In the genomic region with DNA sequence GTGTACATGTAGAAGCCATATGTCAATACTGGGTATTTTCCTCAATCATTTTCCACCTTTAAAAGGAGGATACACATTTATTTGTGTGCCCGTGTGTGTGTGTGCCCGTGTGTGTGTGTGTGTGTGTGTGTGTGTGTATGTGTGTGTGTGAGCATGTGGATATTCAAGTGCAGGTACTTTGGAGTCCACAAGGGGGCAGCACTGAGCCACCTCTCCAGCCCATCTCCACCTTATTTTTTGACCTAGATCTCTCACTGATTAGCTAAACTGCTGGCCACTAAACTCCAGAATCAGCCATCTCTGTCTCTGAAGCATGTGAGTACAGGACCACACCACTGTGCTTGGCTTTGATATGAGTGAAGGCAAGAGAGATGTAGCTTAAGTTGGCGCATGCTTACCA, we compare ENCODE assay signal across 18 mouse cellular contexts. TPM values are rescaled to one million over a fixed set of nuclear protein-coding genes. Genes with fewer than 3 reads are reported as not detected.
DNase-seq lines count a peak whose midpoint lies in the region; TF ChIP-seq lines count a peak whose summit lies in the region.
"Had no signal": no experiment of that assay in that cellular context is flagged by ENCODE, and none has a peak within 500 bp of the region (broad histone marks: within the 10 kb centered on the region; RNA-seq: fewer than 3 reads in every experiment).

No protein-coding gene starts in this region.

- no peak for DNase-seq in cerebellum, adult 2 months
- no peak for DNase-seq in cerebellum, adult 9-11 months
- DNase-seq in left cerebral cortex, adult 2 months (ENCODE audit: extremely low spot score in 1 of 2, low spot score in 2 of 2), result no peak
- no peak for DNase-seq in left cerebral cortex, postnatal 14 days (ENCODE audit: low spot score in 2 of 2)
- peak; percentile 40 for DNase-seq in induced T-regulatory cell, adult 2 months (ENCODE audit: low read depth)
- DNase-seq in cerebellum, postnatal 14 days, result no peak
- no peak for DNase-seq in right cerebral cortex, adult 2 months (ENCODE audit: low spot score in 2 of 2)
- DNase-seq: cerebellum, adult 8-10 months; gastrocnemius, postnatal 36 days; kidney, adult 9 months; spleen, adult 18-20 months had no signal

- no peak overlapping the region for H3K27ac ChIP-seq in cerebellum, adult 2 months (ENCODE audit: insufficient read depth, low read length)
- no peak overlapping the region for H3K27ac ChIP-seq in left cerebral cortex, adult 2 months
- H3K27ac ChIP-seq: hindbrain, embryonic 13.5 days; limb, embryonic 15.5 days; midbrain, embryonic 15.5 days; neural tube, embryonic 13.5 days had no signal

- peaks cover 2% of the 10 kb centered on the region; the same call in 1 of the 2 replicates for H3K27me3 ChIP-seq in cerebellum, adult 2 months (ENCODE audit: control insufficient read depth, insufficient read depth, low read length)
- peaks cover 48% of the 10 kb centered on the region for H3K27me3 ChIP-seq in E14TG2a.4 (ENCODE audit: insufficient read depth, low read length)

- no peaks in the 10 kb centered on the region for H3K4me1 ChIP-seq in cerebellum, adult 2 months (ENCODE audit: control insufficient read depth, insufficient read depth, low read length)
- peaks cover 35% of the 10 kb centered on the region for H3K4me1 ChIP-seq in E14TG2a.4 (replicated peaks; ENCODE audit: low read depth, low read length)

- H3K36me3 ChIP-seq in E14TG2a.4 (ENCODE audit: insufficient read depth, low read length), result peaks cover 3% of the 10 kb centered on the region; the same call in 1 of the 2 replicates

- intact Hi-C loops in left cerebral cortex, adult 2 months (cut with DNase I), result loop anchor here (5.0 kb wide), 1 partner anchor 43 kb away; no protein-coding TSS in a partner anchor
- intact Hi-C loops in left cerebral cortex, postnatal 14 days (cut with DNase I), result loop anchor here (5.0 kb wide), 1 partner anchor 48 kb away; no protein-coding TSS in a partner anchor

- peak; percentile 19; the same call in 1 of the 2 replicates for TF ChIP-seq CTCF in cerebellum, adult 2 months (IDR thresholded peaks at IDR 0.05; ENCODE audit: borderline replicate concordance, insufficient read depth, low read depth, low read length)
- TF ChIP-seq CTCF in left cerebral cortex, adult 2 months (IDR thresholded peaks at IDR 0.05), result peak; percentile 16
- TF ChIP-seq CTCF in E14TG2a.4 (conservative IDR thresholded peaks at IDR 0.05; ENCODE audit: low read length), result peak; percentile 44

- TF ChIP-seq POLR2A in cerebellum, adult 2 months (IDR thresholded peaks at IDR 0.05; ENCODE audit: borderline replicate concordance, insufficient read depth, low read length), result no peak

- H3K4me3 ChIP-seq in cerebellum, adult 2 months (replicated peaks; ENCODE audit: insufficient read depth, low read depth, low read length), result no peak overlapping the region
- H3K4me3 ChIP-seq in left cerebral cortex, adult 2 months, result no peak overlapping the region
- no peak overlapping the region for H3K4me3 ChIP-seq in E14TG2a.4 (replicated peaks; ENCODE audit: low read length)
- H3K4me3 ChIP-seq: erythroblast, embryonic 14.5 days; hindbrain, embryonic 13.5 days; limb, embryonic 15.5 days; midbrain, embryonic 15.5 days; neural tube, embryonic 13.5 days had no signal

- H3K9me3 ChIP-seq in E14TG2a.4 (ENCODE audit: low read length), result 0 out of 2 replicates have a peak, but pooled peaks cover 3% of the 10 kb centered on the region
- H3K9me3 ChIP-seq: hindbrain, embryonic 13.5 days; limb, embryonic 15.5 days; midbrain, embryonic 15.5 days; neural tube, embryonic 13.5 days had no signal

- WGBS in cerebellum, adult 2 months, result 89% methylated on average over 3 of the region's 3 CpGs

RNA-seq across cellular contexts. Expression of a gene that starts 1.4 kb away (rescaled TPM):
- 2.0 TPM in 2 replicates for polyA plus RNA-seq in cerebellum, adult 2 months (2012; rRNA removed)
- 1 to 10 TPM; 5.8 to 7.1 TPM for total RNA-seq in left cerebral cortex, adult 2 months (2021)
- total RNA-seq in left cerebral cortex, postnatal 14 days (2021), result 1 to 10 TPM; 7.8 to 8.3 TPM
- polyA plus RNA-seq: heart, embryonic 14.5 days; hindbrain, embryonic 13.5 days had no signal

RNA-seq across cellular contexts. Expression of a gene that starts 20.3 kb away (rescaled TPM):
- polyA plus RNA-seq in cerebellum, adult 2 months (2012; rRNA removed), result 17.0 and 17.8 TPM in 2 replicates
- total RNA-seq in left cerebral cortex, adult 2 months (2021), result 10 to 100 TPM; 24.2 to 25.5 TPM
- 10 to 100 TPM; 22.2 to 22.3 TPM for total RNA-seq in left cerebral cortex, postnatal 14 days (2021)

RNA-seq across cellular contexts. Expression of a gene that starts 25.0 kb away (rescaled TPM):
- 14.1 and 14.7 TPM in 2 replicates for polyA plus RNA-seq in cerebellum, adult 2 months (2012; rRNA removed)
- 10 to 100 TPM; 20.0 to 23.4 TPM for total RNA-seq in left cerebral cortex, adult 2 months (2021)
- total RNA-seq in left cerebral cortex, postnatal 14 days (2021), result 10 to 100 TPM; 20.1 to 20.5 TPM

RNA-seq across cellular contexts. Expression of a gene that starts 34.2 kb away (rescaled TPM):
- polyA plus RNA-seq in cerebellum, adult 2 months (2012; rRNA removed), result 68.3 and 69.7 TPM in 2 replicates
- total RNA-seq in left cerebral cortex, adult 2 months (2021), result 10 to 100 TPM; 41.8 to 42.3 TPM
- 10 to 100 TPM; 35.8 to 37.4 TPM for total RNA-seq in left cerebral cortex, postnatal 14 days (2021)

RNA-seq across cellular contexts. Expression of a gene that starts 59.9 kb away (rescaled TPM):
- polyA plus RNA-seq in cerebellum, adult 2 months (2012; rRNA removed), result 27.0 and 28.5 TPM in 2 replicates
- total RNA-seq in left cerebral cortex, adult 2 months (2021), result 10 to 100 TPM; 31.4 to 32.9 TPM
- total RNA-seq in left cerebral cortex, postnatal 14 days (2021), result 10 to 100 TPM; 24.6 to 28.2 TPM
